Comparison of ENCODE assay signal across 8 mouse cellular contexts in genomic region chr6:56608277-56608676, GRCm38 (mm10). TPM values are rescaled to one million over a fixed set of nuclear protein-coding genes. Genes with fewer than 3 reads are reported as not detected.
DNase-seq lines count a peak whose midpoint lies in the region; ATAC-seq and TF ChIP-seq lines count a peak whose summit lies in the region.

No protein-coding gene starts in this region.

- H3K36me3 ChIP-seq in limb, embryonic 13.5 days, result no peaks in the 10 kb centered on the region
- no peaks in the 10 kb centered on the region for H3K36me3 ChIP-seq in neural tube, embryonic 14.5 days (ENCODE audit: control insufficient read depth, insufficient read depth, low read length)

- DNase-seq in CD8-positive naive resting alpha-beta T cell, adult 2 months (ENCODE audit: low read depth in 2 of 2, low spot score in 2 of 2), result peak; percentile 27 to 42
- peak; percentile 86 for DNase-seq in adipocyte (ENCODE audit: low spot score)
- peak; percentile 57 for DNase-seq in gastrocnemius, adult 2 months
- peak; percentile 75 for DNase-seq in kidney, adult 9 months
- peak; percentile 11 to 44 for DNase-seq in thymus, postnatal 10 days (ENCODE audit: low spot score in 2 of 2)

- H3K9me3 ChIP-seq in limb, embryonic 13.5 days, result no peaks in the 10 kb centered on the region
- H3K9me3 ChIP-seq in neural tube, embryonic 14.5 days (ENCODE audit: control insufficient read depth, low read length), result no peaks in the 10 kb centered on the region

- WGBS in limb, embryonic 13.5 days, result 7% methylated on average over 4 of the region's 4 CpGs
- 2% methylated on average over 4 of the region's 4 CpGs for WGBS in neural tube, embryonic 14.5 days

- no peak overlapping the region for H3K4me2 ChIP-seq in limb, embryonic 13.5 days (replicated peaks)
- no peak overlapping the region for H3K4me2 ChIP-seq in neural tube, embryonic 14.5 days (ENCODE audit: low read depth, low read length)

- ATAC-seq in common myeloid progenitor, adult 5-6 weeks (replicated peaks; ENCODE audit: low read depth, poor library complexity, severe bottlenecking), result peak; percentile 90
- ATAC-seq in limb, embryonic 13.5 days (ENCODE audit: low FRiP score, low read depth), result peak; percentile 32; the same call in 1 of the 2 replicates
- peak; percentile 87; the same call in 1 of the 2 replicates for ATAC-seq in neural tube, embryonic 14.5 days (ENCODE audit: low read depth)

- H3K27ac ChIP-seq in gastrocnemius, adult 2 months, result no peak overlapping the region
- no peak overlapping the region for H3K27ac ChIP-seq in limb, embryonic 13.5 days
- H3K27ac ChIP-seq in neural tube, embryonic 14.5 days (ENCODE audit: low read depth, low read length), result no peak overlapping the region

- no peaks in the 10 kb centered on the region for H3K4me1 ChIP-seq in limb, embryonic 13.5 days
- H3K4me1 ChIP-seq in neural tube, embryonic 14.5 days (ENCODE audit: control insufficient read depth, insufficient read depth, low read length), result no peaks in the 10 kb centered on the region

- no peak overlapping the region for H3K9ac ChIP-seq in limb, embryonic 13.5 days
- H3K9ac ChIP-seq in neural tube, embryonic 14.5 days (replicated peaks; ENCODE audit: low read depth, low read length), result no peak overlapping the region

- peaks cover 3% of the 10 kb centered on the region; the same call in 1 of the 2 replicates for H3K27me3 ChIP-seq in limb, embryonic 13.5 days
- H3K27me3 ChIP-seq in neural tube, embryonic 14.5 days (ENCODE audit: control insufficient read depth, insufficient read depth, low read length), result no peaks in the 10 kb centered on the region

- TF ChIP-seq CTCF in gastrocnemius, adult 2 months (IDR thresholded peaks at IDR 0.05), result peak; percentile 90

- H3K4me3 ChIP-seq in gastrocnemius, adult 2 months, result no peak overlapping the region
- no peak overlapping the region for H3K4me3 ChIP-seq in limb, embryonic 13.5 days
- H3K4me3 ChIP-seq in neural tube, embryonic 14.5 days (ENCODE audit: low read depth, low read length), result no peak overlapping the region

- intact Hi-C loops in gastrocnemius, adult 2 months (cut with DNase I), result loop anchor here (1.0 kb wide), 2 partner anchors 127 to 542 kb away; no protein-coding TSS in a partner anchor

RNA-seq across cellular contexts. Expression of gene Pde1c, which starts 39.4 kb away (rescaled TPM):
- total RNA-seq in common myeloid progenitor, adult 5-6 weeks (2017), result 0.49 and 1.5 TPM in 2 replicates
- under 1 TPM; 0.46 to 0.50 TPM for total RNA-seq in gastrocnemius, adult 2 months (2021)
- 3.2 and 3.5 TPM in 2 replicates for polyA plus RNA-seq in limb, embryonic 13.5 days (2015; fragmentation: Nextera tagmentation; extraction: Ambion mirVana)
- 10.9 and 13.5 TPM in 2 replicates for polyA plus RNA-seq in neural tube, embryonic 14.5 days (2014; fragmentation: Nextera tagmentation; extraction: Ambion mirVana)

Comparison
In these comparisons a context has a peak if more than half of its experiments do, and no peak if none do; other contexts are left out.
1. DNase-seq: peak in every context shown above with its lines; median percentile 86 in adipocyte; 75 in kidney, adult 9 months; 57 in gastrocnemius, adult 2 months; 34 in CD8-positive naive resting alpha-beta T cell, adult 2 months; 28 in thymus, postnatal 10 days.
2. ATAC-seq: peak in every context shown above with its lines; median percentile 90 in common myeloid progenitor, adult 5-6 weeks; 87 in neural tube, embryonic 14.5 days; 32 in limb, embryonic 13.5 days.